Mouse (Mus musculus): ENCODE measurements around the gene Vps41.

The Vps41 gene

GRCm38 (mm10) chr13:18791724-18792123, 74.6 kb downstream of the Vps41 start:
- no peak for DNase-seq (ENCODE audit: low read depth in 1 of 2, low spot score in 2 of 2)

- DNase-seq (ENCODE audit: low read depth in 1 of 2, low spot score in 2 of 2): no peak
Observed at GRCm38 (mm10) chr13:18794454-18794853, 77.4 kb downstream of the Vps41 start.

- no peak for DNase-seq (ENCODE audit: low read depth in 1 of 2, low spot score in 2 of 2)
Observed at GRCm38 (mm10) chr13:18797555-18797954, 80.5 kb downstream of the Vps41 start.

GRCm38 (mm10) chr13:18800434-18800833, 83.3 kb downstream of the Vps41 start:
- no peak for DNase-seq (ENCODE audit: low read depth in 1 of 2, low spot score in 2 of 2)

GRCm38 (mm10) chr13:18809465-18809864, 92.4 kb downstream of the Vps41 start:
- no peak for DNase-seq (ENCODE audit: low read depth in 1 of 2, low spot score in 2 of 2)

- DNase-seq (ENCODE audit: low read depth in 1 of 2, low spot score in 2 of 2): peak in 1 of 2 experiments; percentile 8
Observed at GRCm38 (mm10) chr13:18809978-18810675, 93.0 kb downstream of the Vps41 start.

- DNase-seq (ENCODE audit: low read depth in 1 of 2, low spot score in 2 of 2): no peak
Observed at GRCm38 (mm10) chr13:18824420-18825123, 107.5 kb downstream of the Vps41 start.

- DNase-seq (ENCODE audit: low read depth in 1 of 2, low spot score in 2 of 2): no peak
Observed at GRCm38 (mm10) chr13:18827029-18827428, 109.9 kb downstream of the Vps41 start.

GRCm38 (mm10) chr13:18830486-18830885, 113.4 kb downstream of the Vps41 start:
- DNase-seq (ENCODE audit: low read depth in 1 of 2, low spot score in 2 of 2): no peak

- DNase-seq (ENCODE audit: low read depth in 1 of 2, low spot score in 2 of 2): no peak
Observed at GRCm38 (mm10) chr13:18839231-18839630, 122.1 kb downstream of the Vps41 start.

- no peak for DNase-seq (ENCODE audit: low read depth in 1 of 2, low spot score in 2 of 2)
Observed at GRCm38 (mm10) chr13:18840366-18840765, 123.3 kb downstream of the Vps41 start.

- DNase-seq (ENCODE audit: low read depth in 1 of 2, low spot score in 2 of 2): no peak
Observed at GRCm38 (mm10) chr13:18841019-18841418, 123.9 kb downstream of the Vps41 start.

GRCm38 (mm10) chr13:18841752-18842282, 124.7 kb downstream of the Vps41 start:
- DNase-seq (ENCODE audit: low read depth in 1 of 2, low spot score in 2 of 2): no peak

- DNase-seq (ENCODE audit: low read depth in 1 of 2, low spot score in 2 of 2): no peak
Observed at GRCm38 (mm10) chr13:18842556-18842955, 125.5 kb downstream of the Vps41 start.

GRCm38 (mm10) chr13:18843546-18843945, 126.5 kb downstream of the Vps41 start:
- no peak for DNase-seq (ENCODE audit: low read depth in 1 of 2, low spot score in 2 of 2)

GRCm38 (mm10) chr13:18847386-18847785, 130.3 kb downstream of the Vps41 start:
- no peak for DNase-seq (ENCODE audit: low read depth in 1 of 2, low spot score in 2 of 2)

- no peak for DNase-seq (ENCODE audit: low read depth in 1 of 2, low spot score in 2 of 2)
Observed at GRCm38 (mm10) chr13:18849563-18849962, 132.5 kb downstream of the Vps41 start.

GRCm38 (mm10) chr13:18851182-18851581, 134.1 kb downstream of the Vps41 start:
- DNase-seq (ENCODE audit: low read depth in 1 of 2, low spot score in 2 of 2): no peak

- DNase-seq (ENCODE audit: low read depth in 1 of 2, low spot score in 2 of 2): no peak
Observed at GRCm38 (mm10) chr13:18852718-18853117, 135.6 kb downstream of the Vps41 start.

GRCm38 (mm10) chr13:18856026-18856802, 139.1 kb downstream of the Vps41 start:
- DNase-seq (ENCODE audit: low read depth in 1 of 2, low spot score in 2 of 2): no peak

- no peak for DNase-seq (ENCODE audit: low read depth in 1 of 2, low spot score in 2 of 2)
Observed at GRCm38 (mm10) chr13:18858183-18858582, 141.1 kb downstream of the Vps41 start.

GRCm38 (mm10) chr13:18859389-18859788, 142.3 kb downstream of the Vps41 start:
- DNase-seq (ENCODE audit: low read depth in 1 of 2, low spot score in 2 of 2): no peak
